Mouse (Mus musculus) forebrain, embryonic 16.5 days (tissue): ENCODE measurements around the gene Ctnna2. TPM values are rescaled to one million over a fixed set of nuclear protein-coding genes. Genes with fewer than 3 reads are reported as not detected.

ENCODE experiments used
- ATAC-seq: fragments of 200-750 bp; cut with Nextera tagmentation; 2 replicates; pipeline ENCODE4 v1.8.0; 2017; ENCODE audit warnings: mild to moderate bottlenecking, moderate library complexity
- H3K27ac ChIP-seq: fragments of 300-500 bp; sonication (generic); 2 replicates; pipeline ENCODE4 v1.5.1; 2014; ENCODE audit warnings: low read length, control low read depth
- H3K27me3 ChIP-seq: fragments of 300-500 bp; sonication (generic); replicated peaks from 2 replicates; pipeline ENCODE4 v1.6.1; 2014; ENCODE audit warnings: low read length; ENCODE audit not compliant: control insufficient read depth, insufficient read depth
- H3K36me3 ChIP-seq: fragments of 300-500 bp; sonication (generic); 2 replicates; pipeline ENCODE4 v1.6.1; 2014; ENCODE audit not compliant: control insufficient read depth, insufficient read depth
- H3K4me1 ChIP-seq: fragments of 300-500 bp; sonication (generic); replicated peaks from 2 replicates; pipeline ENCODE4 v1.6.1; 2014; ENCODE audit warnings: low read length; ENCODE audit not compliant: control insufficient read depth, insufficient read depth
- H3K4me2 ChIP-seq: fragments of 300-500 bp; sonication (generic); 2 replicates; pipeline ENCODE4 v1.6.1; 2014; ENCODE audit warnings: mild to moderate bottlenecking, low read length, control low read depth
- H3K4me3 ChIP-seq: fragments of 300-500 bp; sonication (generic); replicated peaks from 2 replicates; pipeline ENCODE4 v1.5.1; 2014; ENCODE audit warnings: mild to moderate bottlenecking, low read length, control low read depth
- H3K9ac ChIP-seq: fragments of 300-500 bp; sonication (generic); replicated peaks from 2 replicates; pipeline ENCODE4 v1.6.1; 2014; ENCODE audit warnings: low read depth, low read length, control low read depth
- H3K9me3 ChIP-seq: fragments of 300-500 bp; sonication (generic); 2 replicates; pipeline ENCODE4 v1.6.1; 2016; ENCODE audit warnings: low read length; ENCODE audit not compliant: control insufficient read depth
- WGBS: fragments of 180-500 bp; shearing (Covaris S2); extraction: QIAGEN DNeasy Blood & Tissue Kit; methylation state at CpG from one replicate; pipeline ENCODE4 v1.1.7; 2014; 5-methylcytosine and 5-hydroxymethylcytosine counted together
- polyA plus RNA-seq: library from polyadenylated mRNA; unstranded; fragments of >200 nt; fragmentation: Nextera tagmentation; extraction: Ambion mirVana; gene quantifications from 2 replicates; pipeline ENCODE4 v1.2.1, GENCODE M21; 2015

Gene Ctnna2
- polyA plus RNA-seq, 1 experiment from 2014 or later = 149 TPM

DNA sequence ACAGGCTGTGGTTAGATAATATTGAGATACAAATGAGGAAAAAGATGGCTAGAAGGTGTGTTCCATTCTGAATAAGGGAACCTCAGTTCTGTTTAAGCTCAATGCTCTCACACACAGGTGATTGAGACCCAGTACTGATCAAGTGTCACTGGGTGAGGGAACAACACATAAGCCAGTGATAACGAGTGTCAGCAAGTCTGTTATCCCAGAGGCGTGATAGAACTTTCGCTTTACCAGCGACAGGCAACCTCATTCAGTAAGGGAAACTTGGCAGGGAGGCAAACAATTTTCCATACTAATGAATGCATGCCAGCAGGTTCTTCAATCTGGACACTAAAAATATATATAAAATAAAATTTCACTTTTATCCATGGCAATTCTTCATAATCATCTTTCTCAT is 334.9 kb downstream of the Ctnna2 start:
- peaks cover 6% of the 10 kb centered on the region; the same call in 1 of the 2 replicates for H3K4me1 ChIP-seq
- H3K27ac ChIP-seq = peak overlapping the region; percentile 42; the same call in 1 of the 2 replicates
- ATAC-seq = peak; percentile 63; the same call in 1 of the 2 replicates
- H3K4me2 ChIP-seq = no peak overlapping the region
- H3K4me3 ChIP-seq = no peak overlapping the region
- H3K36me3 ChIP-seq = 0 out of 2 replicates have a peak, but pooled peaks cover 3% of the 10 kb centered on the region
- no peaks in the 10 kb centered on the region for H3K27me3 ChIP-seq
- no peak overlapping the region for H3K9ac ChIP-seq
- no peaks in the 10 kb centered on the region for H3K9me3 ChIP-seq
- 26% methylated on average over 4 of the region's 4 CpGs for WGBS

DNA sequence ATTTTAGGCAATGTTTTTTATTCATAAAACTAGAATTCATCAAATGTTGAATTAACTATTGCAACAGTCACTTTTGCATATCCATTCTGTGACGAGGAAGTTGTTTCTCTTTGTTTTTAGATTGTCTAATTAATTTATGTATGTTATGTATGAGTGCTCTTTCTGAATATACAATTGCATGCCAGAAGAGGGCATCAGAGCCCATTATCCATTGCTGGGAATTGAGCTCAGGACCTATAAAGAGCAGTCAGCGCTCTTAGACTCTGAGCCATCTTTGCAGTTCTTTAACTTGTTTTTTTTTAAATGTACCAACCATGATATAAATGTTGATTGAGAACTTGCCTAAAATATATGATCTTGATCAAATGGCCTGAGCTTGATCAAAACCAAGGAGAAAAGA is 340.7 kb downstream of the Ctnna2 start:
- ATAC-seq = 0 out of 2 replicates have a peak, but pooled peaks have one; percentile 51
- H3K36me3 ChIP-seq = 0 out of 2 replicates have a peak, but pooled peaks cover 3% of the 10 kb centered on the region
- no peak overlapping the region for H3K9ac ChIP-seq
- no peaks in the 10 kb centered on the region for H3K27me3 ChIP-seq
- no peaks in the 10 kb centered on the region for H3K4me1 ChIP-seq
- no peaks in the 10 kb centered on the region for H3K9me3 ChIP-seq
- WGBS = 66% methylated on average over 2 of the region's 2 CpGs
- H3K27ac ChIP-seq = no peak overlapping the region
- H3K4me2 ChIP-seq = no peak overlapping the region
- H3K4me3 ChIP-seq = no peak overlapping the region

DNA sequence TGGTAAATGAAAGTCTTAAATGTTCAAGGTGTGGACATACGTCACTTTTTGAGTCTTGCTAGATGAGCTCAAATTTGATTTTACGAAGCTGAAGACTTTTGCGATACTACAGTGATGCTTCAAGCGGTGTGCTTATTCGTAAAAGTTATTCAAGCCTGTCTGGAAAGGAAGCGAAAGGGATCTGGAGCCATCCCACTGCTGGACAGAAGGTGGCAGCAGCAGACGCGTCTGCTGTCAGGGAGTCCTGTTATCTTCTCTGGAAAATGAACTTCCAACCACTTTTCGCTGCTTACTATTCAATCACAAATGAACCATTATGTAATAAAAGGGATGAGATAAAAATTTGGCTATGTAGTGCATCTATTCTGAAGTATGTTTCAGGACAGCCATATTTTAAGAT is 345.5 kb downstream of the Ctnna2 start:
- H3K4me3 ChIP-seq = no peak overlapping the region
- H3K9me3 ChIP-seq = no peaks in the 10 kb centered on the region
- no peak overlapping the region for H3K27ac ChIP-seq
- H3K36me3 ChIP-seq = no peaks in the 10 kb centered on the region
- ATAC-seq = peak; percentile 87
- H3K4me1 ChIP-seq = no peaks in the 10 kb centered on the region
- H3K27me3 ChIP-seq = no peaks in the 10 kb centered on the region
- no peak overlapping the region for H3K9ac ChIP-seq
- WGBS = 31% methylated on average over 9 of the region's 9 CpGs
- no peak overlapping the region for H3K4me2 ChIP-seq

DNA sequence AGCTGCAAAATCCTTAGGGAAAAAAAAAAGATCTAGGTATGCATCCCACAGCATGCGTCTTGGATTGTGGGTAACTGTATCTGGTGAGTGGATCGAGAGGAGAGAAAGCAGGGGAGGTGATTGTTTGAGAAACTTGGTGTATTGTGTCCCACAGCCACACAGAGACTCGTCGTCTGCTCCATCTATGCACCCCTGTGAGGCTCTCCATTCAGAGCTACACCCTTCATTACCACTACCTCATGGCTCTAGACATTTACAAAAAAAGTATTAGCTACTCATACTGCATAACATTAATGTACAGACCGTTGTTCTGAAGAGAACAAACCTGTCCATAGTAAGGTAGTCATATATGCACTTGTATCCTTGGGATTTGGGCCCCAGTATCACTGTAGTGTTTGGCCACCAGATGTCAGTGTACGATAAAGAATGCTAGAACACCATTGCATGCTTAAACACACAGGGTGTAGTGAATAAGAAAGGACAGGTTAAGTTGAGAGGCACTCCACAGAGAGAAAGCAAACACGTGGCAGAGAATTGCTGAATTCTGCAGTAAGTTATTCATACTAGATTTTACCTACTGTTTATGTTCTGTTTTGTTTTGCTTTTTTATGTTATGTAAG is 350.8 kb downstream of the Ctnna2 start:
- Histone ChIP-seq H3K4me3 (no peak overlapping the region), H3K4me1 (no peaks in the 10 kb centered on the region), H3K9me3 (no peaks in the 10 kb centered on the region), H3K27me3 (no peaks in the 10 kb centered on the region), H3K27ac (no peak overlapping the region), H3K36me3 (no peaks in the 10 kb centered on the region), H3K9ac (no peak overlapping the region), H3K4me2 (no peak overlapping the region)
- 50% methylated on average over 7 of the region's 7 CpGs for WGBS
- peak; percentile 78 for ATAC-seq

DNA sequence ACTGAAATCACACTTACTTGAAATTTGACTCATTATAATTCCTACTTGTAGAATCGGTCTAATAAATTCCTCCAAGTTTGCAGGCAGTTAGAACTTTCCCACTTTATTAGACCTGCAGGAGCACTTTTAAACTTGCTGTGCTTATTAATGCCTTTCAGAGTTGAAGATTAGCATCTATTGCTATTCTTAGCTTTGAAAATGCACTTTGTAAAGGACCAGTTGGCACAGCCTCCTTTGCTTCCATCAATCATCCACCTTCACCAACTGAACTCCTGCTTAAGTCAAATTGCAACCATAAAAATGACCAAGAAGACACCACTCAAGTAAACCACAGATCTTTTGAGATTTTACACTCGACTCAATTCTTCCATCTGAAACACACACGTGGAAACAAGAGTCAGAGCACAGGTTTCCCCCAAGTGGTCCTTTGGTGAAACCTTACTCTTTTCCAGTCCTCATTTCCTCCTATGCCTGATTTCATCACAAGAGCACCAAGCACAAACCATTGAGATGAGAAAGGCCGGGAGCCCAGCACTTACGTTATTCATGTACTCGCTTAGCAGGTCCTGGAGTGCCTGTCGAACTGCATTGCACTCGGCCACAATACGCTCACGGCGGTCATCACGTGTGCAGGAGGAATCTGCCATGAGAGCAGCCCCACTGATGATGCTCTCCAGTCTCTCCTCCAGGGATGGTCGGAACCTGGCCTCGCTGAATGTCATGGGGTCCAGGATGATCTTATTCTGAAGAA is 374.7 kb downstream of the Ctnna2 start:
- Histone ChIP-seq H3K4me2 (no peak overlapping the region), H3K4me1 (peaks cover 18% of the 10 kb centered on the region), H3K9me3 (no peaks in the 10 kb centered on the region), H3K36me3 (no peaks in the 10 kb centered on the region), H3K4me3 (no peak overlapping the region), H3K9ac (no peak overlapping the region), H3K27me3 (no peaks in the 10 kb centered on the region), H3K27ac (no peak overlapping the region)
- ATAC-seq = no peak
- WGBS = 90% methylated on average over 14 of the region's 14 CpGs

DNA sequence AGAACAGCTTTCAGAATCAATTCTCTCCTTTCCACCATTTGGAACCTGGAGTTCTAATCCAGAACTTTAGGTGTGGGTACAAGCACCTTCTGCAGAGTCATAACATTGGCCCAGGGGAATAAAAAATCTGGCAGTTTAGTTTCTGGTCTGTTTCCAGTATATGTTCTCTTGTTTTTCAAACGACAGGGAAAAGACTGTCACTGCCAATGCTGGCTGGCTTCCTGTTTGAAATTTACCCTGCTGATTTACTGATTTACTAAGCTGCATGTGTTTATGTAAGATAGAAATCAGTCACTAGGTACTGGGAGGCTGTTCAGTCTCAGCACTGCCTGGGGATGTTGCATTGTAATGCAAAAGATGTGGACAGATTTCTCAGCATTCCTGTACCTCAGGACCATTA is 375.6 kb downstream of the Ctnna2 start:
- Histone ChIP-seq H3K4me2 (no peak overlapping the region), H3K4me1 (peaks cover 18% of the 10 kb centered on the region), H3K27me3 (no peaks in the 10 kb centered on the region), H3K27ac (peak overlapping the region; percentile 18; the same call in 1 of the 2 replicates), H3K9me3 (no peaks in the 10 kb centered on the region), H3K36me3 (no peaks in the 10 kb centered on the region), H3K9ac (no peak overlapping the region), H3K4me3 (no peak overlapping the region)
- 10% methylated on average over 1 of the region's 1 CpGs for WGBS
- ATAC-seq = peak; percentile 80

DNA sequence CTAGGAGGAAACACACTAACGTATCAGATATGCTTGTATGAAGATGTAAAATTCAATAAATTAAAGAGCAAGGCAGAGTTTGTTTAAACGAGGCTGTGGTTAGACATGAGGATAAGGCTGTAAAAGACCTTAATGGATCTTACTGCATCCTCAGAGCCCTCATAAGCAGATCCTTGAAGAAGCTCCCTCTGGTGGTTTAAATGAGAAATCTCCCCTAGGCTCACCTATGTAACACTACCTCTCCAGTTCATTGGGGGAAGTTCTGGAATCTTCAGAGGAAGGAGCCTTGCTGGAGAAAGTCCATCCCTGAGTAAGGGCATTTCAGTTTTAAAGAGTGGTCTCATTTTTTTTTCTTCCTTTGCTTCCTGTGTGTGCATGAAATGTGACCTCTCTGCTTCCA is 380.3 kb downstream of the Ctnna2 start:
- no peak overlapping the region for H3K4me2 ChIP-seq
- no peak for ATAC-seq
- H3K27ac ChIP-seq = no peak overlapping the region
- H3K4me1 ChIP-seq = peaks cover 11% of the 10 kb centered on the region
- no peaks in the 10 kb centered on the region for H3K27me3 ChIP-seq
- no peak overlapping the region for H3K9ac ChIP-seq
- H3K4me3 ChIP-seq = no peak overlapping the region
- 76% methylated on average over 2 of the region's 2 CpGs for WGBS
- H3K9me3 ChIP-seq = no peaks in the 10 kb centered on the region
- no peaks in the 10 kb centered on the region for H3K36me3 ChIP-seq

DNA sequence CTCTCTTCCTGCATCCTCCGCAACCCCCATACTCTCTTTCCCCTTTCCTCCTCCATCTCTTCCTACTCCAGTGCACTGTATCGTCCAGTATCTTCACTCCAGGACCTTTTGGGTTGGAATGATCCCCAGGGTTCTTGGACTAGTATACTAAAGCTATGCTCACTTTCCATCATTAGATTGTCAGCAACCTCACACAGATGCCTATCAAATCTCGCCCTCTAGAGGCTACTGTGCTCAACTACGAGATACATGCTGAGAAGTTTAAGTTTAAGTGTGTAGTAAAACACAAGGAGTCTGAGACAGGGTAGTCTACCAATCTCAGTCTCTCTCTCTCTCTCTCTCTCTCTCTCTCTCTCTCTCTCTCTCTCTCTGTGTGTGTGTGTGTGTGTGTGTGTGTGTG is 396.9 kb downstream of the Ctnna2 start:
- WGBS = 52% methylated on average over 4 of the region's 4 CpGs
- Histone ChIP-seq H3K27me3 (no peaks in the 10 kb centered on the region), H3K27ac (no peak overlapping the region), H3K36me3 (no peaks in the 10 kb centered on the region), H3K9ac (no peak overlapping the region), H3K4me2 (no peak overlapping the region), H3K4me1 (no peaks in the 10 kb centered on the region), H3K9me3 (no peaks in the 10 kb centered on the region), H3K4me3 (no peak overlapping the region)
- no peak for ATAC-seq

DNA sequence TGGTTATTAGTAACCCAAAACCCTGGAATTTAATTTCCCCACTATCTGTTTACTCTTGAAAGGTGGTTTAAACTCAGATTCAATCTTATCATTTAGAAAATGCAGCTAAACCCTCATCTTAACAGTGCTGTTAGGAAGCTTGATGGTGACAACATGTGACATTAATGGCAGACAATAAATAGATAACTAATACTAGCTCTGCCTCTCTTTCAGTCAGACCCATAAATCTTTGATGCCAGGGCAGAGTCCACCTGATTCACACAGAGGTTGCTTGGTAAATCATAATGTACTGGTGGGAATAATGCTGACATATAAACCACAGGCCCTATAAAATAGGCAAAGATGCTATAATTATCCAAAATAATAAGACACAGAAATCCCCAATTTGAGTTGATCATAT is 398.6 kb downstream of the Ctnna2 start:
- ATAC-seq = no peak
- Histone ChIP-seq H3K4me1 (no peaks in the 10 kb centered on the region), H3K9ac (no peak overlapping the region), H3K4me3 (no peak overlapping the region), H3K27me3 (no peaks in the 10 kb centered on the region), H3K4me2 (no peak overlapping the region), H3K27ac (no peak overlapping the region), H3K36me3 (no peaks in the 10 kb centered on the region), H3K9me3 (no peaks in the 10 kb centered on the region)
